In genomic region chr9:58028841-58029240, GRCm38 (mm10) we compare ENCODE assay signal across 20 mouse cellular contexts. TPM values are rescaled to one million over a fixed set of nuclear protein-coding genes. Genes with fewer than 3 reads are reported as not detected.
"Had no signal": no experiment of that assay in that cellular context is flagged by ENCODE, and none has a peak within 500 bp of the region (broad histone marks: within the 10 kb centered on the region; RNA-seq: fewer than 3 reads in every experiment).

No protein-coding gene starts in this region.

- DNase-seq: heart, postnatal 10 days; heart, postnatal 14 days; heart, postnatal 36 days; heart, postnatal 4 days; kidney, adult 11 months; kidney, adult 18-20 months; kidney, adult 2 months; kidney, adult 8-10 months; kidney, adult 9 months; kidney, postnatal 10 days; kidney, postnatal 14 days; kidney, postnatal 25 days; kidney, postnatal 36 days; kidney, postnatal 4 days; layer of hippocampus, adult 9-11 months; layer of hippocampus, postnatal 36 days had no signal

RNA-seq across cellular contexts. Expression of gene Cyp11a1, which starts 22.6 kb away (rescaled TPM):
- total RNA-seq: heart, postnatal 25 days had no signal
- polyA plus RNA-seq: hindbrain, embryonic 10.5 days; hindbrain, embryonic 11.5 days had no signal

RNA-seq across cellular contexts. Expression of gene Stra6, which starts 34.7 kb away (rescaled TPM):
- total RNA-seq: hematopoietic stem cell, adult 5-6 weeks had no signal
